Mouse (Mus musculus) ES-Bruce4 (cell line): ENCODE measurements around the gene Lrrc1. TPM values are rescaled to one million over a fixed set of nuclear protein-coding genes. Genes with fewer than 3 reads are reported as not detected.

Experiments
- H3K27ac ChIP-seq: 2 replicates; pipeline ENCODE4 v1.5.1; 2012; ENCODE audit warnings: low read length, inconsistent platforms; ENCODE audit not compliant: insufficient read depth
- H3K27me3 ChIP-seq: 2 replicates; pipeline ENCODE4 v1.6.1; 2012; ENCODE audit warnings: mild to moderate bottlenecking, low read length, inconsistent platforms; ENCODE audit not compliant: control insufficient read depth, poor library complexity, insufficient read depth, severe bottlenecking
- H3K36me3 ChIP-seq: 2 replicates; pipeline ENCODE4 v1.6.1; 2012; ENCODE audit warnings: inconsistent platforms, mild to moderate bottlenecking, low read length, moderate library complexity; ENCODE audit not compliant: control insufficient read depth, poor library complexity, insufficient read depth, severe bottlenecking
- H3K4me1 ChIP-seq: one replicate; pipeline ENCODE4 v1.8.1; 2011; ENCODE audit warnings: low read length; ENCODE audit not compliant: control insufficient read depth, insufficient read depth
- H3K4me3 ChIP-seq: 2 replicates; pipeline ENCODE4 v1.5.1; 2011; ENCODE audit warnings: low read depth, mild to moderate bottlenecking, low read length
- H3K9ac ChIP-seq: 2 replicates; pipeline ENCODE4 v1.6.1; 2012; ENCODE audit warnings: low read depth, mild to moderate bottlenecking, inconsistent platforms; ENCODE audit not compliant: poor library complexity, severe bottlenecking
- H3K9me3 ChIP-seq: replicated peaks from 2 replicates; pipeline ENCODE4 v1.6.1; 2012; ENCODE audit warnings: mild to moderate bottlenecking, low read length, inconsistent platforms; ENCODE audit not compliant: control insufficient read depth, poor library complexity, insufficient read depth, severe bottlenecking
- CTCF ChIP-seq: IDR thresholded peaks from one replicate; pipeline ENCODE4 v1.8.1; 2011; ENCODE audit warnings: low read depth, low read length
- EP300 ChIP-seq: IDR thresholded peaks from 2 replicates; pipeline ENCODE4 v1.6.1; 2011; ENCODE audit warnings: low read depth, low read length; ENCODE audit not compliant: insufficient read depth
- POLR2A ChIP-seq: IDR thresholded peaks from one replicate; pipeline ENCODE4 v1.8.1; 2011; ENCODE audit warnings: low read length; ENCODE audit not compliant: insufficient read depth
- polyA plus RNA-seq: library from polyadenylated mRNA; stranded (reverse); fragments of >200 nt; gene quantifications from 2 replicates; pipeline ENCODE4 v1.2.4, GENCODE M21; 2011; ENCODE audit warnings: low read depth; ENCODE audit not compliant: missing spikeins, insufficient read depth, insufficient read length

Gene Lrrc1
- polyA plus RNA-seq, 1 experiment: 20.9 TPM

GRCm38 (mm10) chr9:77432030-77432429 is 112.6 kb downstream of the Lrrc1 start:
- Histone ChIP-seq H3K36me3 (no peaks in the 10 kb centered on the region), H3K27me3 (no peaks in the 10 kb centered on the region), H3K9ac (no peak overlapping the region), H3K9me3 (no peaks in the 10 kb centered on the region), H3K4me1 (peaks cover 2% of the 10 kb centered on the region), H3K4me3 (no peak overlapping the region), H3K27ac (no peak overlapping the region)
- TF ChIP-seq EP300: no peak

GRCm38 (mm10) chr9:77430413-77431087 is 114.1 kb downstream of the Lrrc1 start:
- TF ChIP-seq CTCF (no peak), EP300 (no peak), POLR2A (no peak)
- H3K9me3 ChIP-seq: no peaks in the 10 kb centered on the region
- no peaks in the 10 kb centered on the region for H3K27me3 ChIP-seq
- no peaks in the 10 kb centered on the region for H3K36me3 ChIP-seq
- no peak overlapping the region for H3K9ac ChIP-seq
- H3K4me1 ChIP-seq: peaks cover 2% of the 10 kb centered on the region
- no peak overlapping the region for H3K4me3 ChIP-seq
- no peak overlapping the region for H3K27ac ChIP-seq

GRCm38 (mm10) chr9:77429230-77430015 is 115.2 kb downstream of the Lrrc1 start:
- no peaks in the 10 kb centered on the region for H3K27me3 ChIP-seq
- no peaks in the 10 kb centered on the region for H3K9me3 ChIP-seq
- no peak overlapping the region for H3K27ac ChIP-seq
- no peak overlapping the region for H3K4me3 ChIP-seq
- peaks cover 2% of the 10 kb centered on the region for H3K4me1 ChIP-seq
- no peak for TF ChIP-seq POLR2A
- TF ChIP-seq CTCF: no peak
- TF ChIP-seq EP300: no peak
- no peaks in the 10 kb centered on the region for H3K36me3 ChIP-seq
- H3K9ac ChIP-seq: no peak overlapping the region

GRCm38 (mm10) chr9:77428748-77429140 is 115.9 kb downstream of the Lrrc1 start:
- H3K27ac ChIP-seq: no peak overlapping the region

GRCm38 (mm10) chr9:77428115-77428747 is 116.4 kb downstream of the Lrrc1 start:
- no peaks in the 10 kb centered on the region for H3K9me3 ChIP-seq
- peaks cover 2% of the 10 kb centered on the region for H3K4me1 ChIP-seq
- no peak overlapping the region for H3K4me3 ChIP-seq
- H3K27me3 ChIP-seq: no peaks in the 10 kb centered on the region
- H3K27ac ChIP-seq: no peak overlapping the region
- no peaks in the 10 kb centered on the region for H3K36me3 ChIP-seq
- TF ChIP-seq EP300 (no peak), POLR2A (no peak), CTCF (no peak)
- H3K9ac ChIP-seq: no peak overlapping the region

More at GRCm38 (mm10) chr9:77428748-77429140, 115.9 kb downstream of the Lrrc1 start:
- no peak for TF ChIP-seq POLR2A
- no peak for TF ChIP-seq EP300
- TF ChIP-seq CTCF: no peak
- no peak overlapping the region for H3K4me3 ChIP-seq
- H3K4me1 ChIP-seq: peaks cover 2% of the 10 kb centered on the region
- H3K27me3 ChIP-seq: no peaks in the 10 kb centered on the region
- H3K9me3 ChIP-seq: no peaks in the 10 kb centered on the region
- no peaks in the 10 kb centered on the region for H3K36me3 ChIP-seq
- H3K9ac ChIP-seq: no peak overlapping the region
